Mouse (Mus musculus): ENCODE results near the gene Slc35c2.
A peak's percentile ranks its signal among the peaks of the same experiment; 100 is the strongest.

Slc35c2 gene

GRCm38 (mm10) chr2:165275124-165275640, 12.5 kb downstream of the Slc35c2 start:
- DNase-seq (ENCODE audit: low read depth): no peak

GRCm38 (mm10) chr2:165273589-165273988, 14.1 kb downstream of the Slc35c2 start:
- no peak for DNase-seq (ENCODE audit: low read depth)

- DNase-seq (ENCODE audit: low read depth): no peak
Measured at GRCm38 (mm10) chr2:165271326-165271725, 16.3 kb downstream of the Slc35c2 start.

- no peak for DNase-seq (ENCODE audit: low read depth)
Measured at GRCm38 (mm10) chr2:165270858-165271257, 16.8 kb downstream of the Slc35c2 start.

GRCm38 (mm10) chr2:165266739-165267138, 20.9 kb downstream of the Slc35c2 start:
- DNase-seq (ENCODE audit: low read depth): no peak

- no peak for DNase-seq (ENCODE audit: low read depth)
Measured at GRCm38 (mm10) chr2:165263861-165264260, 23.8 kb downstream of the Slc35c2 start.

GRCm38 (mm10) chr2:165262274-165262990, 25.2 kb downstream of the Slc35c2 start:
- no peak for DNase-seq (ENCODE audit: low read depth)

- DNase-seq (ENCODE audit: low read depth): no peak
Measured at GRCm38 (mm10) chr2:165259859-165260258, 27.8 kb downstream of the Slc35c2 start.

GRCm38 (mm10) chr2:165258321-165258720, 29.3 kb downstream of the Slc35c2 start:
- no peak for DNase-seq (ENCODE audit: low read depth)

GRCm38 (mm10) chr2:165257151-165257834, 30.4 kb downstream of the Slc35c2 start:
- no peak for DNase-seq (ENCODE audit: low read depth)

GRCm38 (mm10) chr2:165256213-165256612, 31.5 kb downstream of the Slc35c2 start:
- DNase-seq (ENCODE audit: low read depth): no peak

- DNase-seq (ENCODE audit: low read depth): no peak
Measured at GRCm38 (mm10) chr2:165253867-165254266, 33.8 kb downstream of the Slc35c2 start.

- no peak for DNase-seq (ENCODE audit: low read depth)
Measured at GRCm38 (mm10) chr2:165253269-165253668, 34.4 kb downstream of the Slc35c2 start.

- no peak for DNase-seq (ENCODE audit: low read depth)
Measured at GRCm38 (mm10) chr2:165252801-165253200, 34.9 kb downstream of the Slc35c2 start.

- no peak for DNase-seq (ENCODE audit: low read depth)
Measured at GRCm38 (mm10) chr2:165252381-165252780, 35.3 kb downstream of the Slc35c2 start.

- DNase-seq (ENCODE audit: low read depth): peak; percentile 87
Measured at GRCm38 (mm10) chr2:165250903-165251302, 36.8 kb downstream of the Slc35c2 start.

GRCm38 (mm10) chr2:165248967-165249366, 38.7 kb downstream of the Slc35c2 start:
- no peak for DNase-seq (ENCODE audit: low read depth)

GRCm38 (mm10) chr2:165246349-165246748, 41.3 kb downstream of the Slc35c2 start:
- no peak for DNase-seq (ENCODE audit: low read depth)

GRCm38 (mm10) chr2:165243122-165243720, 44.4 kb downstream of the Slc35c2 start:
- no peak for DNase-seq (ENCODE audit: low read depth)

- no peak for DNase-seq (ENCODE audit: low read depth)
Measured at GRCm38 (mm10) chr2:165242575-165242974, 45.1 kb downstream of the Slc35c2 start.

GRCm38 (mm10) chr2:165241786-165242185, 45.9 kb downstream of the Slc35c2 start:
- DNase-seq (ENCODE audit: low read depth): peak; percentile 52

- DNase-seq (ENCODE audit: low read depth): no peak
Measured at GRCm38 (mm10) chr2:165240371-165240770, 47.3 kb downstream of the Slc35c2 start.
